Mouse (Mus musculus): Measurements from ENCODE around the gene Slc25a13.

Slc25a13 gene

DNA sequence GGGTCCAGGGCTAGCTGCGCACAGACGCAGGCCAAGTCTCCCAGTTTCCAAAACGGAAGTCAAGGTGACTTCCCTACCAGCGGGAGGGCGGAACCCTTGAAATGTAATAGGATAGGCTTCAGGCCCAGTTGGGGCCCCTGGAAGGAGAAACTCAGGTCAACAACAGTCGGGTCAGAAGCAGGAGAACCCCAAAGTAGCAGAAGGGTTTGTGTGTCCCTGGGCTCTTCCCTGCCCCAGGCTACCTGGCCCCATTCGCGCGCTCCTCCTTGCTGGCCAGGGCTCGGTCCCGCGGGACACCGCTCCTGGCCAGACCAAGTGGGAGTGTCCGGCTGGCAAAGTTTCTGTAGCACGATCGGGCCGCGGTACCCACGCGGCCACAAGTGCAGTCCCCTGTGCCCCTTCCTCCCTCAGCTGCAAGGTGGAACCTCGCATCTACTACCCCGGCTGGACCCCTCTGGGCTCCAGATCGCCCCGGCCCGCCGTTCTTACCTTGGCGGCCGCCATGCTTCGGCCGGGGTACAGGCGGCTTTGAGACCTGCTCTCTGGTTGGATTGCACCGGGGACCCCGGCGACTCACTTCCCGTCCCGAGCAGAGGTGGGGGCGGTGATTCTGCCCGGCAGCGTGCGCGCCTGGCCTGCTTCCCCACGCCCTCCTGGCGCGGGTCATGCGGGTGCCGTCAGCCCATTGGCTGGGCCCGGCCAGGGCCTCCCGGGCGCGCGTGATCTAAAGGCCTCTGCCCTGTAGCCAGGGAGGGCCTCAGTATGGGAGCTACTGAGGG is at the start of gene Slc25a13:
Gene Slc25a13, minus strand, starts transcription at position 667 of the 779 bp plus-strand sequence.
- peak; percentile 90 for DNase-seq

DNA sequence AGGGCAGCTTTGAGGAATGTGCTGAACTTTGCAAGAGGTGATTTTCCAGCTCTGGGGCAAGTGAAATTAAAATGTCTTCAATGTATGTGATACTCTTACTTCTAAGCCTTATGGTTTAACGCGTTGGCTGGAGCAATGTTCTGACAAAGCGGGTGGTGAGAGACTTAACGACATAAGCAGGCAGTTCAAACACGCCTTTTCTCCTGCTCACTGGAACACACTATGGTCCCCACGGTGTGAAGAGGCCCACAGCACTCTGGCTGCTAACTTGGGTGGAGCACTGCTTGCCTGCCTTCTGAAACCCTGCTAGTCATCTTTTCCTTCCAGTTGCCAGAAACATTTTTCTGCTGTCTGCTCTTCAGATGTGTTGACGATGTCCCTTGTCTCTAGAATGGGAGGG is 48.8 kb upstream of the Slc25a13 start:
- no peak for DNase-seq

DNA sequence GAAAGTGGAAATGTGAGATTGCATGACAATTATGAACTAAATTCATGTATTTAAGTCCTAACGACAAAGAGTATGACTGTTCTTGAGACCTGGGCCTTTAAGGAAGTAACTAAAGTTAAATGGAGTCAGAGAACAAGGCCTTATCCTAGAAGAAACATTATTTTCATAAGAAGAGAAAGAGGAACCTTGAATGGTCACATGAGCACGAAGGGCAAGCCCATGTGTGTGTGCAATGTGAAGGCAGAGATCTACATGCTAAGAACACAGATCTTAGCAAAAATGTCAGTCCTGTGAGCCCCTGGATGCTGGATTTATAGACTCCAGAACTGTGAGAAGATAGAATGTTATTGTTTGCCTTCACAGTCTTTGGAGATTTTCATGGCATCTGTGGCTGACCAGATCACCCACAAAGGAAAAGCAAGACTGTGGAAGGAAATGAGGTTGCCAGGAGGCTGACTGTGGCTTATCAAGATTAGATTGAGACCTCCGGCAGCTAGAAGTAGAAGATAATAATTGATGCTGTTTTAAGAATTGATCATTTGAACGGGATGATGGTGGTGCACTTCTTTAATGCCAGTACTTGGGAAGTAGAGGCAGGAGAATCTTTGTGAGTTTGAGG is 46.4 kb upstream of the Slc25a13 start:
- no peak for DNase-seq

DNA sequence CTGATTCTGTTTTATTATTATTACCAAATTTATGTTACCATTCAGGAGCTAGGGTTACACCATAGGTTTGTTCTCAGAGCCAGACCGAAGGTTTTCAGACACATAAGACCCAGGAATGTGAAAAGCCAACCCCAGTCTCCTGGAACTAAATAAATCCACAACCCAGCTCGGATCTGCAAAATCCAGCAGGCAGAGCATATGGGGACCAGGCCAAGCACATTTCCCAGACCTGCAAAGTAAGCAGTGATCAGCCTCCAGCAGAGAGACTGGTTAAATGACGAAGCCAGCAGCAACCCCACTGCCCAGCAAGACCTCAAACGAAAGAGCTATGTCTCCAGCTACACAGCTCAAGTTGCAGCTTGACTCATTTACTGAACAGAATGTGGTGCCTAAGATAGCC is 43.9 kb upstream of the Slc25a13 start:
- DNase-seq: no peak

DNA sequence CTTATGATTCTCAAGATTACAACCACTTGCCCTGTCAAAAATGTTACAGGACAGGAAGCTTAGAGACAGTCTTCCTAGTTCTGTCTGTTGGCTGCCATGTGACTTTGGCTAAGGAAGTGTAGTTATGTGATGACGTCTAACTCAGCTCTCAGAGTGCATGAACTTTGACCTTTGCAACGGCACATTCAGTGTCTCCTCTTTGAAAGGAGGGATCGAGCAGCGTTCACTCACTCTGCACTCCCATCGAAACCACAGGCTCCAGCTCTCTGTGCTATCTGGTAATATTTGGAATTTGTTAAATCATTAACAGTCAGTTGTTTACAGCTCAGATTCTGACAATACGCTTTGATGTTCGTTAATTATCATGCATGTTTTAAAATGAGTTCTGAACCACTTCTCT is 31.5 kb upstream of the Slc25a13 start:
- DNase-seq: peak; percentile 25

DNA sequence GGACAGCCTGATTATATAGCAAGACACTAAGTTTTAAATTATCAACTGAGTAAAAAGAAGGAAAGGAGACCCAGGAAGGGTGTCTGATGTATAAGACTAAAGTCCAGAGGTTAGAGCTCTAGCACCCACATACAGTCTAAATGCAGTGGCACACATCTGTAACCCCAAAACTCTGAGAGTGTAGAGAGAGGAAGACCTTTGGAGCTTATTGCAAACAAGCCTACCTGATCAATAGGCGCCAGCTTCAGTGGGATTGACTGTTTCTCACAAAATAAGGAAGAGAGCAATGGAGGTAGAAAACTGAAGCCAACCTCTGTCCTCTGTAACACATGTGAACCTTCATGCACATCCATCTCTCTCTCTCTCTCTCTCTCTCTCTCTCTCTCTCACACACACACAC is 26.9 kb upstream of the Slc25a13 start:
- DNase-seq: no peak

DNA sequence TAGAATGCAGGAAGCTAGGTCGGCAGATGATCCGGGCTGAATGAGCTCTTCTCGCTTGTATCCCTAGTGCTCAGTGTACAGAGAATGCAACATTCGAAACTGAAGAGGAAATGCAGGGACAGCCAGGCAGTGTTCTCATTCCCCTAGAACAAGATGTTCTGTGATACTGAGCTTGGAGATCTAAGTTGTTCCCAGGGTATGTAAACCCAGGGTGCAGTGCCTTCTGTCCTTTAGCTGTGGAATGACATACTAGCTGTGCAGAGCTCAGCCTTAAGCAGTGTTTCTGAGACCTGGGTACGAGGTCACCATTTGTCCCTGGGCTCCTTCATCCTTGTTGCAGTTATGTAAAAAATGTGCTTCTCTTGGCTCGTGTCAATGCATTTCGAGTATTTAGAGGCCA is 25.1 kb upstream of the Slc25a13 start:
- DNase-seq: no peak

DNA sequence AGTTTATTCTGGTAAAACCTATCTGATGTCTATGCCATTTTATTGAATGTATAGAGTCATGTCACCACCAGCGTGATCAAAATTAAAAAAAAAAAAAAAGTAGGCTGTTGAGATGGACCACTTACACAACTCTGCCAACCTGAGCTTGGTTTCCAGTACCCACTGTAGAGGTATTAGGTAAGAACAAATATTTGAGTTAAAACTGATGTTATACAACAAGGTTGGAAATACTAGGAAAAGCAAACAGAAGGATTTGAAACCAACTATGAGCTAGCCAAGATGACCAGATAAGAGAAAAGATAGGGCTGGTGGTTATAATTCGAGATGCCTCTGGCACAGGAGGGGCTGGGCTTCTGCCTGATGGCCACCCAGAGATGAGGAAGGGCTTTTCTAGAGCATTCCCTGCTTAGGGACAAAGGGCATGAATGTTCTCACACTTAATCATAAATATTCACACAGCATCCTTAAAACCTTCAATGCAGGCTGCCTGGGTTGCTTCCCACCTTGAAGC is 19.9 kb upstream of the Slc25a13 start:
- DNase-seq: no peak

DNA sequence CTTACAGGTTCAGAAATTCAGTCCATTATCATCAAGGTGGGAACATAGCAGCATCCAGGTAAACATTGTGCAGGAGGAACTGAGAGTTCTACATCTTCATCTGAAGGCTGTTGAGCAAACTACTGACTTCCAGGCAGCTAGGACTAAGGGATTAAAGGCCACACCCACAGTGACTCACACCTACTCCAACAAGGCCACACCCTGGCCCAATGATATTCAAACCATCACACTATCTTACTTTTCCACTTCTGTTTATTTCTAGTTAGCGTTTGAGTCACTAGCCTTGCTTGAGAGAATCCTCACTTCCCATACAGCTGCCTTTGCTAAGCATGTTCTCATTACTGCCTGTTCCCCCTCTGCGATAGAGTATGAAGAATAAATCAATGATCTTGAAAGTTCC is 13.3 kb upstream of the Slc25a13 start:
- DNase-seq: no peak

DNA sequence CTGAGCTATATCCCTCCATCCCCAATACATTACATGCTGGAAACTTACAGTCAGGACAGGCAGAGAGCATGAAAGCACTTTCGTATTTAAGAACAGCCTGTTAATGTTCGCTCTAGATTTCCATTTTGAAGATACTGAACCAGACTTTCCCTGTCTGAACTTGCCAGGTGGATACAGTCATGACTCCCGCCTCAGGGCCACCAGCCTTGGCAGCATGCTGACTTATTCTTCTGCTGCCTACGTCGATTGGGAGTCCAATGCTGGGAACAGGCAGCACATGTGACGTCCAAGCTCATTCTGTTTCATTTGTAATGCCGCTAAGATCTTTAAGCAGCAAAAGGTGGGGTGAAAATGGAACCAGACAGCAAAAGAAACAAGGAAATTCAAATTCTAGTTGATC is 5.7 kb upstream of the Slc25a13 start:
- peak; percentile 44 for DNase-seq

DNA sequence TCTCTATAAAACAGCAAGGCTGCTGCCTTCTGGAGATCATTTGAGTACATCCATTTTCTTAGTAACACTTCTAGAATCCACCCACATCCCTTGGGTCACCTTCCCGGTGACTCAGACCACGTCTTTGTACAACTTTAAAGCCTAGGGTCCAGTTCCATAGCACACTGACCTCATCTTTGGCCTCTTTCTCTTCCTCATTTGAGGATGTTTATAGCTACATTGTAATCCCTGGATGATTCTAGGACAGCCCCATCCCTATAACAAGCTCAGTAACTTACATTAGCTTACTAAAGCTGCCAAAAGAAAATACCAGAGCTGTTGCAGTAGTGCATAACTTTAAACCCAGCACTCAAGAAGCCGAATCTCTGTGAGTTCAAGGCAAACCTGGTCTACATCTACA is 3.6 kb upstream of the Slc25a13 start:
- DNase-seq: no peak

DNA sequence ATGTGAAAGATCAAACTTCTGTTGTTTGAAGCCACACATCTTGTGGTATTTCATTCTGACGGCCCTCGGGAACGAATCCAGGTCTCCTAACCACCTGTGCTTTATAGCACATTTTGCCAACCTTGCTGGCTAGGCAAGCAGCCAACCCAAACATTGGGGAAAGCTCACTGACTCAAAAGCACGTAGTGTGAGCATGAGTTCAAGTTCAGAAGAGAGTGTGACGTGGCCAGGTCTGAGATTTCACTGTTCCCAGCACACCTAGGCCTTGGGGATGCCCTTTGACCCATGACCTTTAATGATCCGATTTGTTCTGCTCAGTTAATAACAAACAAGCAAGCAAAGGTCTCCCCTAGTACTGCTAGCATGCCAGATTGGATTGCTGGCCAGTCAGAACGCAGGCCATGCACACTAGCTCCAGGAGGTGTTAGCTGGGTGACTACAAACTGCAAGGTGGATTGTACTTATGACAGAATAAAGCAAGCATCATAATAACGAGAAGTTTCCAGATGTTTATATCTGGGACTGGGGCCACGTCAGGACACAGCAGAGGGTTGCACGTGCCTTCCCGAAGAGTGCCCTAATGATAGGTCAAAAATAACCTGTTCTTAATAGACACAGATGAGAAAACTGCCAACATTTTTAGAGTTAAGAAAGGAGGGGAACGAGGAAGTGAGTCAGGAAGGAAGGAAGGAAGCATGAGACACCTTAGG is 2.8 kb upstream of the Slc25a13 start:
- peak; percentile 89 for DNase-seq

DNA sequence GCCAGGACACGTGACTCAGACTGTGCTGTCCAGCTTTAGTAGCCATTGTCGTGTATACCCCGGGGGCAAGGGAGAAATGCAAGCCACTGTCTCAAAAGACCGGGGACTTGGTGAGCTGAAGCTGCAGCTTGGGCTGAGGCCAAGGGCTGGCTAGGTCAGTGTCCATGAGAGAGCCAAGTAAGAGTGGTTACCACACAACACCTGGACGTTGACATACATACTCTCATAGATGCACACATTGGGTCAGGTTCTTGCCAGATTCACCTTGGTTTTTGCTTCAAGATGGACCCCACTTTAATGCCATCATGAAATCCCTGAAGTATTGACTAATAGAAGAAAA is 283 bp upstream of the Slc25a13 start:
- DNase-seq: no peak

DNA sequence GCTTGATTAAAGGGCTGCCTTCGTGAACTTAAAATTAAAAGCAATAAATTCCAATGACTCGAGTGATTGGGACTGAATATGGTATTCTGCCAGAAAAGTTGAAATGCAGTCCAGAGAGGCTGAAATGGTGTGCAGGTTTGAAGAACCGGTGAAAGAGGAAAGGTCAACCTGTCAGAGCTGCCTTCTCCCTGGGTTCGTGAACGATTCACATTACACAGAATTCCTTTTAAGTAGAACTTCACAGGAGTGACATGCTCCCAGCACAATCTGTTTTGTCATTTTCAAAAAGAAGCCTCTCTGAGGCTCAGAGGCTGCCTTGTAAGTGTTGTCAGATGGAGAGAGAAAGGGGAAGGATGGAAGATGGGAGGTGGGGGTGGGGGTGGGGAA is 860 bp downstream of the Slc25a13 start:
- no peak for DNase-seq

DNA sequence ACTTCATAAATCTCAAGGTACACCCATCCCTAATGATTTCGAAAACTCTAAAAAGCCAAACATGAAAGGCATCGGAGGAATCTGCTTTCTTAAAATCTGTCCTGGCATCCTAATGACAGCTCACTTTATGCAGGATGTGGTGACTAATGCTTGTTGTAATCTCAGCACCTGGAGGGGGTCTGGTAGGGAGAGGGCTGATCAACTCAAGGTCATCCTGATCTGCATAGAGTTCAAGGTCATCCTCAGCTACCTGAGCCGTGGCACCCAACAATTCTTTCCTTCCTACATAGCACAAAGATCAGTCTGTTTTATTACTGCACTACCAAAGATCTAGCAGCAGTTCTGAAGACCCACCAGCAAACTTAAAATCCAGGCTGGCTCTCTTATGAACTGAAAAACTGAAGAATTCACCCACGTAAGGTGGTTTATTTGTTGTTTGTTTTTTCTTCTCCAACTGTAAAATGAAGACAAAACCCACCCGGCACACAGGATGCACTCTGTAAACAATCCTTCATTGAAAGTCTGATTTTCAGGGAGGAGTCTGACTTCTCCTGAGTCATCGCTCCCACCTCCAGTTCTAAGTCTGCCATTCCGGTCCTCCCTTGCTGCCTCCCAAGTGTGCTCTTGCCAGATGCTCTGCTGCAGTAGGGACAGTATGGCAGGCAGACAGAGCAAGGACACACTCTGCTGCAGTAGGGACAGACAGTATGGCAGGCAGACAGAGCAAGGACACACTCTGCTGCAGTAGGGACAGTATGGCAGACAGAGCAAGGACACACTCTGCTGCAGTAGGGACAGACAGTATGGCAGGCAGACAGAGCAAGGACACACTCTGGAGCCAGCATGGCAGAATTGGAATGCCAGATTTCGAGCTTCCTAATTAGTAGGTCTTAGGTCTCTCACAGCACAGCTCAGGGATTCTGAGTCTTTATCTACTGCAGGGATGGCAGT is 4.3 kb downstream of the Slc25a13 start:
- no peak for DNase-seq

DNA sequence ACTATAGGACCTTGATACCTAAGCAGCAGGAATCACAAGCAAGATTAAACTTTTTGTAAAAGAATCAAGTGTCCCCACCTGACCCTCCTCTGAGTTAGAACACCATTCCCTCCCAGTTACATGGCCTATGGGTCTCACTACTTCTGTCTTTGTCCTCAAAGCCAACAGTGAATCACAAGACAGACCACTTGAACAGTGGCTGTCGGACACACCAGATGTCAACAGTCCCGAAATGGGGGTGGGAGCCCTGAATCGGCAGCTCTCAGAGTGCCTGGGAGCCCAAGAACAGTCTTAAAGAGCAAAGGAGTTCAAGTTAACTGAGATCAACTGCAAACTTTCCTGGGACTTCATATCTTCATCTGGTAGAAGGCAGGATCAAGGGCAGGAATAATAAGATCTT is 5.0 kb downstream of the Slc25a13 start:
- no peak for DNase-seq

DNA sequence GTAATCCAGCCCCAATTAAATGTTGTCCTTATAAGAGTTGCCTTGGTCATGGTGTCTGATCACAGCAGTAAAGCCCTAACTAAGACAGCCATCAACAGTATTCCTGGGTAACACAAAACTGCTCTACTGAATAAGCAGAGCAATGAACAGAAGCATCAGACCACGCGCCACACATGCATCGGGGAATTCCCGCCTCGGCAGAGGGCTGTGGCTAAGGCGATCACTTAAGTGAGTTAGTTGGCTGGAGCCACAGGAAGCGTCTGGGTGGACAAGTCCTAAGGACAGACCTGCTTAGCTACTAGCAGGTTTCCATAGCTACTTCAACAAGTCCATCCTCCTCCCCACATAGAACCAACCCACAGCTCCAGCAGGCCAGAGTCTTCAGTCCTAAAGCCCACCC is 6.3 kb downstream of the Slc25a13 start:
- DNase-seq: no peak

DNA sequence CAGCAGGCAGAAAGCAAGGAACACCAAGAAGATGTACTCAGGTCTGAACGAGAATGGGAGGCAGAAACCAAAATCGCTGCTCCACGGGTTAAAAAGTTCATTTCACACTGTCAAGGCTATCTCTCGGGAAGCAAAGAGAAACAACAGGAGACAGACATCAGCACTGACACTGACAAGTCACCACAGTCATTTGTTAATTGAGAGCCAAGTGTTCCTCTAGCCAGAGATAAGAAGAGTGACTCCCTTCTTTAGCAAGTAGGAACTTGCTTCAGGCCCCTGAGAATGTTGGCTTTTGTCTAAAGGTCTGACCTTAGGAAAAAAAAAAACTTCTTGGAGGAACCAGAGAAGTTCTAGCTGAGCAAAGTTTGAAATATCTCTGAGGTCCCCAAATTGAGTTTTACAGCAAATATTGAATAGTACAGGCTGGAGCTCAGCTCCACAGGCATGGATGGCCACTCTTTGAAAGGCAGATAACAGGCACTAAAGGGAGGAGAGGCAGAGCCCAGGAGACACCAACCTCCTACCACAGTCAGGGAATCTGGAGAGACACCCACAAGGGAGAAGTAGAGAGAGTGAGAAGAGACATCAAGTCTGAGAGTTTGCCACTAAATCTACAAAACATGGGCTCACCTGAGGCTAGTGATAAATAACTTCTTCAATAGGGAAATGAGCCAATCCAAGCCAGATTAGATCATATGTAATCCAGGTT is 8.5 kb downstream of the Slc25a13 start:
- DNase-seq: no peak

DNA sequence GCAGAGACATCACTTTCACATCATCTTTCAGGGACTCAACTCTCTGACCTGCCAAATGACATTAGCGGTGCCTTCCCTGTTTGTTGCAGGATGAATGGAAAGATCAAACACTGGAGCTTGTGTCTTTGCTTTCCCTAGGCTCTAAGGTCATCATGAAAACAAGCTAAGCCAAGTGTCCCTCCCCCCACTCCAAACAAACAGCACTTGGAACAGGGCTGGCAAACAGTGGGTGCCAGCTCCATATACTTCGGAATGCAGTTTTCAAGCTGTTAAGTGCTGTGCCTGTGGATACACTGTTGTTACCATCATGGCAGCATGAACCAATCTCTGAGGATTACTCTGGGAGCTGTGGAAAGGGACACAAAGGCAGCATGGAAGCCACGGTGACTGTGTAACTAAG is 9.1 kb downstream of the Slc25a13 start:
- no peak for DNase-seq

DNA sequence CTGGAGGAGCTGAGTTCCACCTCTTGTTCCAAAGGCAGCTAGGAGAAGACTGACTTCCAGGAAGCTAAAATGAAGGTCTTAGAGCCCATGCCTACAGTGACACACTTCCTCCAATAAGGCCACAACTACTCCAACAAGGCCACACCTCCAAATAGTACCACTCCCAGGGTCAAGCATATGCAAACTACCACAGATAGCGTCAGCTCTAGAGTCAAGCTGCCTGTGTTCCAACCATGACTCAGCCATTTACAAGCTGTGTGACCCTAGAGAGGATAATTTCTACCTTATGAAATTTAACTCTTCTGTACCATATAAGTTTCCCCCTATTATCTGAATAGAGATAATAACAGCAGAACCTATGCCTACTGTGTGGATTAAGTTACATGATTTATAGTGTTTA is 9.6 kb downstream of the Slc25a13 start:
- DNase-seq: no peak

DNA sequence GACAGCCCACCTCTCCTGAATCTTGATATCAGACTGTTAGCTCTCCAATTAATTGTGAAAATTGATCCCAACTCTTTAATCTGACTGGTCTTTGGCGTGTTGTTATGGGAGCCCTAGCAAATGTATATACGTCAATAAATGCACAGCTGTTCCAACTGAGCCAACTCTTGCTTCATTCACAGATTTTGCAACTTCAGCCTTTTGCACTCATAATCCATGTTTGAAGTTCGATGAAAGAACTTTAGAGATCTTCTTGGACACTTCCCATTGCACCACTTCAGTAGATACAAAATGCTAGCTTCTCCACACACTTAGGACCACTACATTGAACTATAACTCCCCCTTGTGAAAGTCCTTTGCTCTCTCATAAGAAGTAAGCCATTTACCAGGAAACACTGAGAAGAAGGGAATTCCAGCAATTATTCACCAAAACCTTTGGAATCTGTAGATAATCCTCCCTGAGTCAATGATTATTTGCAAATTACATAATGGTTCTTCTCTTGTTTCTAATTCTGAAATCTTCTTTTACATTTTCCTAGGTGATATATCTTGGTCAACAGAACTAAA is 11.3 kb downstream of the Slc25a13 start:
- DNase-seq: no peak

DNA sequence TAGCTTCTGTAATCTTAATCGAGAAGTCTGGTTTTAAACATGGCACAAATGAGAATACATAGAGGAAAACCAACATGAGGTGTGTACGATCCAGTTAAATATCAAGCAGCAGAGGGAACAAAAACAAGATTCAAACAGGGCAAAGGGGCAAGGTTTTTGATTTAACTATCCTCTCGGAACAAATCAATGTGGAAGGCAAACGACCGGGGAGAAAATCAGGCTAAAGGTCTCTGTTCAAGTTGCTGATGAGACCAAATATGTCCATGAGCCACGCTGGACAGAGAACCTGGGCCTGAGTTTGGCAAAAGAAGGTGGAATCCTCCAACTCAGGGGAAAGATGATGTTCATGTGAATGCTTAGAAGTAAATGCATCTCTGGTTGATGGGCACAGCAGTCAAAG is 14.5 kb downstream of the Slc25a13 start:
- no peak for DNase-seq
